Mouse (Mus musculus) liver, embryonic 14.5 days (tissue): ENCODE results near the gene Kcnh2. TPM values are rescaled to one million over a fixed set of nuclear protein-coding genes. Genes with fewer than 3 reads are reported as not detected.

Source experiments
- ATAC-seq: fragments of 200-750 bp; cut with Nextera tagmentation; 2 replicates; pipeline ENCODE4 v1.8.0; 2017; ENCODE audit warnings: moderate number of reproducible peaks, mild to moderate bottlenecking, moderate library complexity; ENCODE audit not compliant: insufficient read depth
- DNase-seq, 3 experiments: peaks; one replicate each; pipeline ENCODE4 v3.0.0-alpha.2; 2012 to 2013; ENCODE audit warnings: low read depth in 3 of 3, low spot score in 3 of 3
- H3K27ac ChIP-seq: fragments of 300-500 bp; sonication (generic); 2 replicates; pipeline ENCODE4 v1.5.1; 2014; ENCODE audit warnings: moderate library complexity, mild to moderate bottlenecking, control low read depth, inconsistent platforms
- H3K27me3 ChIP-seq: fragments of 300-500 bp; sonication (generic); 2 replicates; pipeline ENCODE4 v1.6.1; 2014; ENCODE audit warnings: mild to moderate bottlenecking, low read length, moderate library complexity; ENCODE audit not compliant: control insufficient read depth, insufficient read depth
- H3K36me3 ChIP-seq: fragments of 300-500 bp; sonication (generic); replicated peaks from 2 replicates; pipeline ENCODE4 v1.6.1; 2014; ENCODE audit warnings: low read depth; ENCODE audit not compliant: control insufficient read depth, insufficient read depth
- H3K4me1 ChIP-seq, 2 experiments: fragments of 200-500 bp in 1 of 2; fragments of 300-500 bp in 1 of 2; sonication (generic) in 1 of 2; replicated peaks; 2 replicates each; pipeline ENCODE4 v1.6.1; 2012 to 2014; ENCODE audit warnings: antibody characterized with exemption in 1 of 2, inconsistent platforms in 1 of 2, low read length in 1 of 2; ENCODE audit not compliant: control insufficient read depth in 2 of 2, insufficient read depth in 2 of 2
- H3K4me2 ChIP-seq: fragments of 300-500 bp; sonication (generic); 2 replicates; pipeline ENCODE4 v1.6.1; 2014; ENCODE audit warnings: low read depth, mild to moderate bottlenecking, control low read depth, moderate library complexity
- H3K4me3 ChIP-seq, 2 experiments: fragments of 200-500 bp in 1 of 2; fragments of 300-500 bp in 1 of 2; sonication (generic) in 1 of 2; 2 replicates each; pipeline ENCODE4 v1.5.1; 2012 to 2014; ENCODE audit warnings: low read depth in 2 of 2, low read length in 2 of 2, mild to moderate bottlenecking in 2 of 2, control low read depth in 1 of 2, inconsistent platforms in 1 of 2, moderate library complexity in 1 of 2; ENCODE audit not compliant: insufficient read depth in 1 of 2
- H3K9ac ChIP-seq: fragments of 300-500 bp; sonication (generic); replicated peaks from 2 replicates; pipeline ENCODE4 v1.6.1; 2014; ENCODE audit warnings: mild to moderate bottlenecking, control low read depth, moderate library complexity
- H3K9me3 ChIP-seq: fragments of 300-500 bp; sonication (generic); 2 replicates; pipeline ENCODE4 v1.6.1; 2016; ENCODE audit warnings: low read length, mixed read lengths; ENCODE audit not compliant: control insufficient read depth
- CTCF ChIP-seq: IDR thresholded peaks from 2 replicates; pipeline ENCODE4 v1.5.1; 2016; ENCODE audit warnings: antibody characterized with exemption, low read depth, control low read depth
- EP300 ChIP-seq: IDR thresholded peaks from 2 replicates; pipeline ENCODE4 v1.6.1; 2016; ENCODE audit warnings: antibody characterized with exemption, low read depth
- WGBS: fragments of 180-500 bp; shearing (Covaris S2); extraction: QIAGEN DNeasy Blood & Tissue Kit; methylation state at CpG from one replicate; pipeline ENCODE4 v1.1.7; 2014; ENCODE audit not compliant: insufficient replicate concordance; 5-methylcytosine and 5-hydroxymethylcytosine counted together
- polyA plus RNA-seq, 2 experiments: library from polyadenylated mRNA; depleted of rRNA in 1 of 2; stranded (reverse) in 1 of 2; unstranded in 1 of 2; fragments of >200 nt; fragmentation: Nextera tagmentation in 1 of 2; extraction: Ambion mirVana in 1 of 2; gene quantifications; 2 replicates each; pipeline versions ENCODE4 v1.2.1 to v1.2.3; 2012 to 2014

The Kcnh2 gene
- polyA plus RNA-seq, 2 experiments: 0.05 to 0.44 TPM

- Histone ChIP-seq H3K4me2 (peak within 1 kb of the TSS; percentile 69), H3K27me3 (peaks cover 2% of the 10 kb centered on the region), H3K9ac (peak within 1 kb of the TSS; percentile 70), H3K9me3 (no peaks in the 10 kb centered on the region), H3K27ac (peak within 1 kb of the TSS; percentile 80), H3K4me1 (peaks cover 12 to 20% of the 10 kb centered on the region in 2 experiments; a peak in 3 of 4 replicates), H3K36me3 (no peaks in the 10 kb centered on the region), H3K4me3 (peak within 1 kb of the TSS; percentile 75 to 94)
- DNase-seq (peak; percentile 68 to 81 (median 71)), ATAC-seq (no peak)
- 6% methylated on average over 7 of the region's 7 CpGs for WGBS
- TF ChIP-seq CTCF (peak; percentile 98), EP300 (no peak)
Observed at GRCm38 (mm10) chr5:24393392-24393997, 42.1 kb upstream of the Kcnh2 start, which contains the start of gene Abcb8. Gene Abcb8 (plus strand): TSS chr5:24393663.

- H3K27ac ChIP-seq: no peak overlapping the region
- WGBS: 66% methylated on average over 7 of the region's 7 CpGs
- no peak overlapping the region for H3K4me3 ChIP-seq
- H3K9ac ChIP-seq: no peak overlapping the region
- H3K36me3 ChIP-seq: no peaks in the 10 kb centered on the region
- peaks cover 10% of the 10 kb centered on the region for H3K27me3 ChIP-seq
- H3K4me2 ChIP-seq: no peak overlapping the region
- no peak for DNase-seq
- TF ChIP-seq CTCF: no peak
- TF ChIP-seq EP300: no peak
- no peaks in the 10 kb centered on the region for H3K9me3 ChIP-seq
- H3K4me1 ChIP-seq: peaks cover 12 to 20% of the 10 kb centered on the region in 2 experiments; a peak in 3 of 4 replicates
- ATAC-seq: no peak
Observed at GRCm38 (mm10) chr5:24392724-24393123, 41.3 kb upstream of the Kcnh2 start.

DNA sequence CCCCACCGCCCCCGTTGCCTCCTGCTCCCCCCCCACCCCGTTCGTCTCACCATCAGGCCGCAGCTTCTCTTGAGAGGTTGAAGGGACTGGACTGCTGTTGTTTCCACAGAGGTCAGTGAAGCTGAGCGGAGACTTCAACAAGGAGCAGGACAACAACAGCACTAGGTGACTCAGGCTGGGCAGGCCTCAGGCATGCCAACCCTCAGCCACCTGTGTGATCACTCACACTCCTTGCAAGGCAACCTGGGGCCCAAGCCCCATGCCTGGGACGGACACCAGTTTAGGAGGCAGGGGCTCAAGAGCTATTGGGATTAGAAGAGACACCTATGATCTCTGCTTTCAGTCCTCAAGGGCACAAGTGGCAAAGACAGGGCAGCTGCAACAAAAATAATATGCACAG is 40.5 kb upstream of the Kcnh2 start, which contains the start of gene Atg9b:
Atg9b (minus strand) TSS at position 280 of the 400 bp plus-strand sequence.
- H3K4me3 ChIP-seq: no peak within 1 kb of the TSS
- H3K4me2 ChIP-seq: no peak within 1 kb of the TSS
- H3K4me1 ChIP-seq: peaks cover 12 to 20% of the 10 kb centered on the region in 2 experiments; a peak in 3 of 4 replicates
- WGBS: 82% methylated on average over 7 of the region's 7 CpGs
- TF ChIP-seq EP300 (no peak), CTCF (no peak)
- H3K36me3 ChIP-seq: no peaks in the 10 kb centered on the region
- no peak within 1 kb of the TSS for H3K27ac ChIP-seq
- ATAC-seq: no peak
- DNase-seq: no peak
- H3K9me3 ChIP-seq: no peaks in the 10 kb centered on the region
- peaks cover 18% of the 10 kb centered on the region for H3K27me3 ChIP-seq
- H3K9ac ChIP-seq: no peak within 1 kb of the TSS

DNA sequence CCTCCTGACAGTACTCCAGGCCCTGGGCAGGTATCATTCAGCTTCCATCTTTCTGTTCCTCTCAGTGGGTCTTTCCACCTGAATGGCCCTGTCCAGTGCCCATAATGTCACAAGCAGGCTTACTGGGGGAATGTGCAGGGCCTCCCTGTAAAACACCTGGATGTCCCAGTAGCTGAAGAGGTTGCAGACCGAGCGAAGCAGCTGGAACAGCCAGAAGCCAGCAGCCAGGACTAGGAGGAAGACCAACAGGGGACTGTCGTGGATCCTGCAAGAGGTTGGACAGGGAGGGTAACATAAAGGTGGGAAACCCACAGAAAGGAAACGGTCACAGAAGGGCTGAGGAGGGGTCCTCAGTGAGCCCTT is 38.2 kb upstream of the Kcnh2 start:
- H3K9me3 ChIP-seq: no peaks in the 10 kb centered on the region
- 63% methylated on average over 4 of the region's 4 CpGs for WGBS
- no peak overlapping the region for H3K4me3 ChIP-seq
- H3K27ac ChIP-seq: no peak overlapping the region
- no peaks in the 10 kb centered on the region for H3K36me3 ChIP-seq
- TF ChIP-seq EP300 (no peak), CTCF (no peak)
- peaks cover 5 to 18% of the 10 kb centered on the region in 2 experiments; a peak in 3 of 4 replicates for H3K4me1 ChIP-seq
- no peak overlapping the region for H3K9ac ChIP-seq
- H3K27me3 ChIP-seq: peaks cover 25% of the 10 kb centered on the region
- ATAC-seq: no peak
- peak overlapping the region; percentile 14 for H3K4me2 ChIP-seq
- DNase-seq: no peak

DNA sequence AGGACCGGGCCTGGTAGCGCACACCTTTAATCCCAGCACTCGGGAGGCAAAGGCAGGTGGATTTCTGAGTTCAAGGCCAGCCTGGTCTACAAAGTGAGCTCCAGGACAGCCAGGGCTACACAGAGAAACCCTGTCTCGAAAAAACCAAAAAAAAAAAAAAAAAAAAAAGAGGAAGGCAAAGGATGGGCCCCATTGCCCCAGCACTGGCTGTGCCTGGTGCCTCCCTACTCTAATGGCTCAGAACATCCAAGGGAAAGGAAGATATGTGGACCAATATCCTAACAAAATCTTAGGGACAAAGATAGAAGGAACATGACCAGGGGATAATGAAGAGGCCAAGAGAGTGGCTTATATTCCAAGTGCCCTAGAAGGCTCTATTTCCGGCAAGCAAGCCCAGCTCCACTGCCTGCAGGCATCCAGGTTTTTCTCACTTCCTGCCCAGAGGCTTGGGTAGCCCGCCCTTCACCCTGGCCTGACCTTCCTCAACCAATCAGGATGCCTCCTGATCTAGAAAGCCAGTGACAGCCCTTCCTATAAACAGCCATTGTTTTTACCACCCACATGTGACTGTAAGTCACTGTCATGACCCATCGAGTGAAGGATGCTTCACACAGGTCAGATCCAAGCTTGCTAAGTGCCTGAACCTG is 37.7 kb upstream of the Kcnh2 start:
- no peak for TF ChIP-seq EP300
- no peak for TF ChIP-seq CTCF
- Histone ChIP-seq H3K9ac (no peak overlapping the region), H3K27me3 (peaks cover 25% of the 10 kb centered on the region), H3K27ac (no peak overlapping the region), H3K4me1 (peaks cover 5 to 21% of the 10 kb centered on the region in 2 experiments; a peak in 3 of 4 replicates), H3K36me3 (no peaks in the 10 kb centered on the region), H3K4me2 (peak overlapping the region; percentile 14; the same call in 1 of the 2 replicates), H3K9me3 (no peaks in the 10 kb centered on the region), H3K4me3 (no peak overlapping the region)
- DNase-seq (no peak), ATAC-seq (no peak)
- 46% methylated on average over 6 of the region's 7 CpGs for WGBS
